12 mouse cellular contexts compared by ENCODE assay signal in genomic region chr16:21449890-21450289, GRCm38 (mm10).
"Had no signal": no experiment of that assay in that cellular context is flagged by ENCODE, and none has a peak within 500 bp of the region (broad histone marks: within the 10 kb centered on the region; RNA-seq: fewer than 3 reads in every experiment).

No protein-coding gene starts in this region.

- H3K27me3 ChIP-seq: limb, embryonic 15.5 days; liver, embryonic 13.5 days; midbrain, embryonic 12.5 days; neural tube, embryonic 13.5 days had no signal

- DNase-seq: kidney, postnatal 36 days; layer of hippocampus, adult 9-11 months; layer of hippocampus, postnatal 36 days; liver, embryonic 13.5 days; lung, adult 18-20 months; retina, postnatal 1 day; right cerebral cortex, postnatal 4 days; spleen, adult 18-20 months had no signal

- ATAC-seq: midbrain, embryonic 16.5 days had no signal

- H3K4me3 ChIP-seq: limb, embryonic 15.5 days; liver, embryonic 13.5 days; midbrain, embryonic 12.5 days; neural tube, embryonic 13.5 days had no signal

- H3K9me3 ChIP-seq: limb, embryonic 15.5 days; liver, embryonic 13.5 days; midbrain, embryonic 12.5 days; neural tube, embryonic 13.5 days had no signal

- H3K4me2 ChIP-seq: limb, embryonic 15.5 days; liver, embryonic 13.5 days; midbrain, embryonic 12.5 days; neural tube, embryonic 13.5 days had no signal

- H3K9ac ChIP-seq: limb, embryonic 15.5 days; liver, embryonic 13.5 days; midbrain, embryonic 12.5 days; neural tube, embryonic 13.5 days had no signal

- H3K27ac ChIP-seq: limb, embryonic 15.5 days; liver, embryonic 13.5 days; midbrain, embryonic 12.5 days; neural tube, embryonic 13.5 days had no signal

- H3K4me1 ChIP-seq: liver, embryonic 13.5 days; neural tube, embryonic 13.5 days had no signal
